Mouse (Mus musculus) embryonic fibroblast, embryonic 13.5 days (primary cell): ENCODE results near the gene Prss38.

Experiments
- CTCF ChIP-seq: IDR thresholded peaks from 2 replicates; pipeline ENCODE4 v1.5.1; 2011; ENCODE audit warnings: mild to moderate bottlenecking, control low read depth, low read length, moderate library complexity, borderline replicate concordance; ENCODE audit not compliant: insufficient read depth
- POLR2A ChIP-seq: IDR thresholded peaks from 2 replicates; pipeline ENCODE4 v1.6.1; 2011; ENCODE audit warnings: low read depth, mild to moderate bottlenecking, control low read depth, low read length, moderate library complexity

GRCm38 (mm10) chr11:59421967-59422366 lies 46.5 kb upstream of the Prss38 start:
- TF ChIP-seq POLR2A, result no peak
- no peak for TF ChIP-seq CTCF
